Mouse (Mus musculus) kidney, embryonic 14.5 days (tissue): ENCODE measurements around the gene Gtf2b. TPM values are rescaled to one million over a fixed set of nuclear protein-coding genes. Genes with fewer than 3 reads are reported as not detected.

Source experiments
- ATAC-seq: fragments of 200-750 bp; cut with Nextera tagmentation; 2 replicates; pipeline ENCODE4 v1.8.0; 2017; ENCODE audit warnings: moderate number of reproducible peaks, mild to moderate bottlenecking, moderate TSS enrichment, moderate library complexity; ENCODE audit not compliant: low FRiP score, low TSS enrichment
- H3K27ac ChIP-seq: fragments of 300-500 bp; sonication (generic); 2 replicates; pipeline ENCODE4 v1.5.1; 2014; ENCODE audit warnings: low read depth, mild to moderate bottlenecking, low read length, moderate library complexity, mixed read lengths
- H3K27me3 ChIP-seq: fragments of 300-500 bp; sonication (generic); 2 replicates; pipeline ENCODE4 v1.6.1; 2014; ENCODE audit warnings: mild to moderate bottlenecking, low read length; ENCODE audit not compliant: control insufficient read depth, insufficient read depth
- H3K36me3 ChIP-seq: fragments of 300-500 bp; sonication (generic); 2 replicates; pipeline ENCODE4 v1.6.1; 2014; ENCODE audit warnings: low read length, mixed read lengths; ENCODE audit not compliant: control insufficient read depth, insufficient read depth
- H3K4me1 ChIP-seq: fragments of 300-500 bp; sonication (generic); 2 replicates; pipeline ENCODE4 v1.6.1; 2014; ENCODE audit warnings: low read length, mixed read lengths; ENCODE audit not compliant: control insufficient read depth, insufficient read depth
- H3K4me2 ChIP-seq: fragments of 300-500 bp; sonication (generic); replicated peaks from 2 replicates; pipeline ENCODE4 v1.6.1; 2014; ENCODE audit warnings: low read depth, mild to moderate bottlenecking, low read length
- H3K4me3 ChIP-seq: fragments of 300-500 bp; sonication (generic); 2 replicates; pipeline ENCODE4 v1.5.1; 2014; ENCODE audit warnings: mild to moderate bottlenecking, low read length
- H3K9ac ChIP-seq: fragments of 300-500 bp; sonication (generic); 2 replicates; pipeline ENCODE4 v1.6.1; 2014; ENCODE audit warnings: low read depth, mild to moderate bottlenecking, low read length, moderate library complexity
- H3K9me3 ChIP-seq: fragments of 300-500 bp; sonication (generic); 2 replicates; pipeline ENCODE4 v1.6.1; 2016; ENCODE audit warnings: low read length; ENCODE audit not compliant: control insufficient read depth
- WGBS: fragments of 180-500 bp; shearing (Covaris S2); extraction: QIAGEN DNeasy Blood & Tissue Kit; methylation state at CpG from one replicate; pipeline ENCODE4 v1.1.7; 2014; 5-methylcytosine and 5-hydroxymethylcytosine counted together
- polyA plus RNA-seq: library from polyadenylated mRNA; unstranded; fragments of >200 nt; fragmentation: Nextera tagmentation; extraction: Ambion mirVana; gene quantifications from 2 replicates; pipeline ENCODE4 v1.2.1, GENCODE M21; 2014

Gene Gtf2b
- polyA plus RNA-seq, 1 experiment from 2014 or later: 81.6 TPM

GRCm38 (mm10) chr3:142749131-142749530, 15.7 kb upstream of the Gtf2b start:
- no peak overlapping the region for H3K4me2 ChIP-seq
- no peaks in the 10 kb centered on the region for H3K27me3 ChIP-seq
- H3K4me3 ChIP-seq: no peak overlapping the region
- H3K4me1 ChIP-seq: no peaks in the 10 kb centered on the region
- ATAC-seq: no peak
- no peak overlapping the region for H3K27ac ChIP-seq
- no peak overlapping the region for H3K9ac ChIP-seq
- WGBS: 86% methylated on average over 16 of the region's 16 CpGs
- no peaks in the 10 kb centered on the region for H3K9me3 ChIP-seq
- no peaks in the 10 kb centered on the region for H3K36me3 ChIP-seq

- no peaks in the 10 kb centered on the region for H3K4me1 ChIP-seq
- H3K27me3 ChIP-seq: no peaks in the 10 kb centered on the region
- no peak overlapping the region for H3K4me2 ChIP-seq
- no peaks in the 10 kb centered on the region for H3K9me3 ChIP-seq
- no peak overlapping the region for H3K27ac ChIP-seq
- H3K4me3 ChIP-seq: no peak overlapping the region
- no peak overlapping the region for H3K9ac ChIP-seq
- 88% methylated on average over 18 of the region's 18 CpGs for WGBS
- ATAC-seq: no peak
- H3K36me3 ChIP-seq: no peaks in the 10 kb centered on the region
Observed at GRCm38 (mm10) chr3:142755132-142755867, 9.5 kb upstream of the Gtf2b start.

GRCm38 (mm10) chr3:142757841-142758240, 7.0 kb upstream of the Gtf2b start:
- Histone ChIP-seq H3K4me3 (no peak overlapping the region), H3K27ac (no peak overlapping the region), H3K36me3 (no peaks in the 10 kb centered on the region), H3K4me2 (no peak overlapping the region), H3K27me3 (no peaks in the 10 kb centered on the region), H3K4me1 (no peaks in the 10 kb centered on the region), H3K9ac (no peak overlapping the region), H3K9me3 (no peaks in the 10 kb centered on the region)
- no peak for ATAC-seq
- 64% methylated on average over 12 of the region's 12 CpGs for WGBS

GRCm38 (mm10) chr3:142758593-142758992, 6.3 kb upstream of the Gtf2b start:
- Histone ChIP-seq H3K4me1 (no peaks in the 10 kb centered on the region), H3K9me3 (no peaks in the 10 kb centered on the region), H3K4me2 (no peak overlapping the region), H3K36me3 (no peaks in the 10 kb centered on the region), H3K27ac (no peak overlapping the region), H3K27me3 (no peaks in the 10 kb centered on the region), H3K4me3 (no peak overlapping the region), H3K9ac (no peak overlapping the region)
- 92% methylated on average over 7 of the region's 7 CpGs for WGBS
- ATAC-seq: no peak

- H3K4me2 ChIP-seq: no peak overlapping the region
- no peak overlapping the region for H3K9ac ChIP-seq
- no peaks in the 10 kb centered on the region for H3K27me3 ChIP-seq
- no peak overlapping the region for H3K27ac ChIP-seq
- ATAC-seq: no peak
- 67% methylated on average over 6 of the region's 6 CpGs for WGBS
- no peaks in the 10 kb centered on the region for H3K9me3 ChIP-seq
- no peak overlapping the region for H3K4me3 ChIP-seq
- H3K36me3 ChIP-seq: no peaks in the 10 kb centered on the region
- no peaks in the 10 kb centered on the region for H3K4me1 ChIP-seq
Observed at GRCm38 (mm10) chr3:142760356-142760755, 4.5 kb upstream of the Gtf2b start.

GRCm38 (mm10) chr3:142765778-142766165, 927 bp downstream of the Gtf2b start:
- no peak overlapping the region for H3K27ac ChIP-seq
- no peaks in the 10 kb centered on the region for H3K9me3 ChIP-seq
- WGBS: 23% methylated on average over 10 of the region's 10 CpGs
- H3K4me3 ChIP-seq: peak overlapping the region; percentile 79
- H3K4me2 ChIP-seq: peak overlapping the region; percentile 90
- H3K36me3 ChIP-seq: no peaks in the 10 kb centered on the region
- no peaks in the 10 kb centered on the region for H3K27me3 ChIP-seq
- peak overlapping the region; percentile 85 for H3K9ac ChIP-seq
- peaks cover 10% of the 10 kb centered on the region for H3K4me1 ChIP-seq
- ATAC-seq: no peak

- H3K4me2 ChIP-seq: no peak overlapping the region
- H3K4me1 ChIP-seq: peaks cover 10% of the 10 kb centered on the region
- peaks cover 14% of the 10 kb centered on the region; the same call in 1 of the 2 replicates for H3K36me3 ChIP-seq
- no peaks in the 10 kb centered on the region for H3K27me3 ChIP-seq
- H3K9me3 ChIP-seq: no peaks in the 10 kb centered on the region
- H3K27ac ChIP-seq: no peak overlapping the region
- H3K4me3 ChIP-seq: no peak overlapping the region
- WGBS: 94% methylated on average over 6 of the region's 6 CpGs
- no peak overlapping the region for H3K9ac ChIP-seq
- ATAC-seq: no peak
Observed at GRCm38 (mm10) chr3:142768498-142768897, 3.7 kb downstream of the Gtf2b start.

GRCm38 (mm10) chr3:142770518-142770917, 5.7 kb downstream of the Gtf2b start:
- Histone ChIP-seq H3K9ac (no peak overlapping the region), H3K4me2 (no peak overlapping the region), H3K36me3 (peaks cover 20% of the 10 kb centered on the region), H3K4me1 (peaks cover 10% of the 10 kb centered on the region), H3K9me3 (no peaks in the 10 kb centered on the region), H3K27ac (no peak overlapping the region), H3K27me3 (no peaks in the 10 kb centered on the region), H3K4me3 (no peak overlapping the region)
- 19% methylated on average over 1 of the region's 1 CpGs for WGBS
- no peak for ATAC-seq

GRCm38 (mm10) chr3:142773538-142774191, 8.8 kb downstream of the Gtf2b start:
- H3K4me1 ChIP-seq: no peaks in the 10 kb centered on the region
- peaks cover 37% of the 10 kb centered on the region for H3K36me3 ChIP-seq
- H3K4me2 ChIP-seq: no peak overlapping the region
- no peaks in the 10 kb centered on the region for H3K27me3 ChIP-seq
- H3K9ac ChIP-seq: no peak overlapping the region
- no peak overlapping the region for H3K4me3 ChIP-seq
- no peak for ATAC-seq
- 83% methylated on average over 4 of the region's 4 CpGs for WGBS
- no peaks in the 10 kb centered on the region for H3K9me3 ChIP-seq
- no peak overlapping the region for H3K27ac ChIP-seq
